Mouse (Mus musculus) lung, postnatal 0 days (tissue): ENCODE data around the gene Ddx6. TPM values are rescaled to one million over a fixed set of nuclear protein-coding genes. Genes with fewer than 3 reads are reported as not detected.

Experiments
- ATAC-seq: fragments of 200-750 bp; cut with Nextera tagmentation; 2 replicates; pipeline ENCODE4 v1.8.0; 2017; ENCODE audit warnings: moderate library complexity
- DNase-seq: peaks from one replicate; pipeline ENCODE4 v3.0.0-alpha.2; 2016; ENCODE audit warnings: low spot score
- H3K27ac ChIP-seq: fragments of 300-500 bp; sonication (generic); 2 replicates; pipeline ENCODE4 v1.5.1; 2014; ENCODE audit warnings: antibody characterized with exemption, mild to moderate bottlenecking, low read length, mixed read lengths
- H3K27me3 ChIP-seq: fragments of 300-500 bp; sonication (generic); replicated peaks from 2 replicates; pipeline ENCODE4 v1.6.1; 2014; ENCODE audit warnings: low read length, mixed read lengths; ENCODE audit not compliant: insufficient read depth
- H3K36me3 ChIP-seq: fragments of 300-500 bp; sonication (generic); 2 replicates; pipeline ENCODE4 v1.6.1; 2014; ENCODE audit warnings: low read length, mixed read lengths; ENCODE audit not compliant: insufficient read depth
- H3K4me1 ChIP-seq: fragments of 300-500 bp; sonication (generic); 2 replicates; pipeline ENCODE4 v1.6.1; 2014; ENCODE audit warnings: antibody characterized with exemption, low read depth, low read length, mixed read lengths; ENCODE audit not compliant: insufficient read depth
- H3K4me2 ChIP-seq: fragments of 300-500 bp; sonication (generic); replicated peaks from 2 replicates; pipeline ENCODE4 v1.6.1; 2014; ENCODE audit warnings: low read depth, mild to moderate bottlenecking, low read length, moderate library complexity, mixed read lengths
- H3K4me3 ChIP-seq: fragments of 300-500 bp; sonication (generic); 2 replicates; pipeline ENCODE4 v1.5.1; 2014; ENCODE audit warnings: low read depth, low read length
- H3K9ac ChIP-seq: fragments of 300-500 bp; sonication (generic); replicated peaks from 2 replicates; pipeline ENCODE4 v1.6.1; 2014; ENCODE audit warnings: low read depth, mild to moderate bottlenecking
- H3K9me3 ChIP-seq: fragments of 300-500 bp; sonication (generic); 2 replicates; pipeline ENCODE4 v1.6.1; 2016; ENCODE audit warnings: low read length, mixed read lengths
- CTCF ChIP-seq: IDR thresholded peaks from 2 replicates; pipeline ENCODE4 v1.5.1; 2016; ENCODE audit warnings: antibody characterized with exemption, mild to moderate bottlenecking
- EP300 ChIP-seq: IDR thresholded peaks from 2 replicates; pipeline ENCODE4 v1.6.1; 2016; ENCODE audit warnings: antibody characterized with exemption, mild to moderate bottlenecking, control low read depth
- WGBS: fragments of 180-500 bp; shearing (Covaris S2); extraction: QIAGEN DNeasy Blood & Tissue Kit; methylation state at CpG from one replicate; pipeline ENCODE4 v1.1.7; 2014; 5-methylcytosine and 5-hydroxymethylcytosine counted together
- polyA plus RNA-seq: library from polyadenylated mRNA; unstranded; fragments of >200 nt; fragmentation: Nextera tagmentation; extraction: Ambion mirVana; gene quantifications from 2 replicates; pipeline ENCODE4 v1.2.1, GENCODE M21; 2015

The Ddx6 gene
- polyA plus RNA-seq, 1 experiment from 2014 or later: 13.9 TPM

DNA sequence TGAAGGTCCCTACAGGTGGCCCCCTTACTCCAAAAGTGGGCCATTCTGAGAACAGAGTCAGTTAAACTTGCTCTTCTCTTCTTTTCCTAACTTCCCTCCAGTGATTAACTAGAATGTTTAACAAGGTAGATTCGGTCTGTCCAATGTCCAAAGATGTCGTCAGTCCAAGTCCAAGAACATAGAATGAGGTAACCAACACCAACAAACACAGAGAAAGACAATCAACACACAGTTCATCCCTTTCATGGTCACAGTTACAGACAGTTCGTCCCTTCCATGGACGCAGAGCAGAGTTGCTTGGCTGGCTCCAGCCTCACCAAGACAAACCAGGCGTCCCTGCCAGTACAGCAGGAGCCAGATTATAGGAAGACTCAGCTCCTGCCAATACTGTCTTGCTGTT lies 66.7 kb downstream of the Ddx6 start:
- H3K4me1 ChIP-seq: no peaks in the 10 kb centered on the region
- TF ChIP-seq EP300: no peak
- no peak for TF ChIP-seq CTCF

DNA sequence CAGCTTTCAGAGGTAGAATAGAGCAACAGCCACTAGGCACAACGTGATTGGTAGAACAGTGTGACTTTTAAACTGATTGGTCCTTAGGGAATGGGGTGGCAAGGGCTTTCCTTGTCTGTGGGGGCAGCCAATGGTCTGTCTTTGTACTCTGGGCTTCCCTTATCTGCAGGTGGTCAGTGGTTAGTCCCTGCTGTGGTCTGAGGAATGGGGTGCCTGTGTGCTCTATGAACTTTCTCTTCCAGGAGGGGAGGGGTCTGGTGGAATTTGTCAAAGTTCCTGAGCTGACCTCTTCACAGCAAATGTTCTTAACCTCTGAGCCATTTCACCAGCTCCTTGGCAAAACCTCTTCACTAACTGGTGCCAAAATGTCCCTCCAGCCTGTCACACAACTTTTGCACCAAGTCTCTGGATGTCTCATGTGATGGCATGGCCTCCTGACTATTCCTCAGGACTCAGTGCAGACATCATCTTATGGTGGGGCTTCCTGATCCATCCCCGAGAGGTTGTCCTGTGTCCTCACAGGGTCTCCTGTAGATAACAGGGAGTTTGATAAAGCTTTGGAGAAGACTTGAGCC lies 67.7 kb downstream of the Ddx6 start:
- DNase-seq: no peak
- H3K4me1 ChIP-seq: no peaks in the 10 kb centered on the region
- no peak for TF ChIP-seq CTCF
- TF ChIP-seq EP300: no peak
- H3K9me3 ChIP-seq: no peaks in the 10 kb centered on the region
- H3K9ac ChIP-seq: no peak overlapping the region
- H3K4me3 ChIP-seq: no peak overlapping the region
- H3K4me2 ChIP-seq: no peak overlapping the region
- ATAC-seq: no peak
- WGBS: 68% methylated on average over 2 of the region's 2 CpGs
- H3K27me3 ChIP-seq: no peaks in the 10 kb centered on the region
- H3K36me3 ChIP-seq: no peaks in the 10 kb centered on the region
- H3K27ac ChIP-seq: no peak overlapping the region

More for the DNA sequence above, 66.7 kb downstream of the Ddx6 start:
- Histone ChIP-seq H3K27me3 (no peaks in the 10 kb centered on the region), H3K36me3 (no peaks in the 10 kb centered on the region), H3K9ac (no peak overlapping the region), H3K27ac (no peak overlapping the region), H3K4me3 (no peak overlapping the region), H3K4me2 (no peak overlapping the region), H3K9me3 (no peaks in the 10 kb centered on the region)
- DNase-seq: no peak
- no peak for ATAC-seq
- WGBS: 83% methylated on average over 5 of the region's 5 CpGs

- H3K9ac ChIP-seq: no peak within 1 kb of the TSS
- DNase-seq (no peak), ATAC-seq (no peak)
- no peak within 1 kb of the TSS for H3K4me2 ChIP-seq
- H3K4me1 ChIP-seq: no peaks in the 10 kb centered on the region
- H3K4me3 ChIP-seq: no peak within 1 kb of the TSS
- no peaks in the 10 kb centered on the region for H3K36me3 ChIP-seq
- no peaks in the 10 kb centered on the region for H3K9me3 ChIP-seq
- 71% methylated on average over 3 of the region's 3 CpGs for WGBS
- H3K27me3 ChIP-seq: no peaks in the 10 kb centered on the region
- no peak for TF ChIP-seq CTCF
- no peak for TF ChIP-seq EP300
- H3K27ac ChIP-seq: no peak within 1 kb of the TSS
Measured at GRCm38 (mm10) chr9:44673005-44673404, 68.3 kb downstream of the Ddx6 start, which contains the start of gene Treh. TSS of gene Treh (plus strand) at chr9:44673233.

DNA sequence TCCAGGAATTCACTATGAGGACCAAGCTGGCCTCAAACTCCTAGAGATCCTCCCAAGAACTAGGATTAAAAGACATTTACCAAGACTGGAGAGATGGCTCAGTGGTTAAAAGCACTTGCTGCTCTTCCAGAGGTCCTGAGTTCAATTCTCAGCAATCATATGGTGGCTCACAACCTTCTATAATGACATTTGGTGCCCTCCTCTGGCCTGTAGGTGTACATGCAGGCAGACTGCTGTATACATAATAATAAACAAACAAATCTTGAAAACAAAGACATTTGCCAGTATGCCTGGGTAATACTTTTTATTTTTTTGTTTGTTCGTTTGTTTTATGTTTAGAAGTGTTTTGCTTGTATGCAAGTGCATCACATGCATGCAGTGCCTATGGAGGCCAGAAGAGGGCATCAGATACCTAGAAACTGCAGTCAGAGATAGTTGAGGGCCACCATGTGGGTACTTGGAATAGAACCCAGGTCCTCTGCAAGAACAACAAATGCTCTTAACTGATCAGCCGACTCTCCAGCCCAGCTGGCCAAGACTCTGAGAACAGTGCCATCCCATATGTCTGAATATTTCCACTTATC lies 73.7 kb downstream of the Ddx6 start:
- H3K36me3 ChIP-seq: no peaks in the 10 kb centered on the region
- H3K27ac ChIP-seq: no peak overlapping the region
- no peaks in the 10 kb centered on the region for H3K27me3 ChIP-seq
- H3K4me3 ChIP-seq: no peak overlapping the region
- ATAC-seq (no peak), DNase-seq (no peak)
- H3K9me3 ChIP-seq: no peaks in the 10 kb centered on the region
- WGBS: 88% methylated on average over 2 of the region's 2 CpGs
- H3K4me1 ChIP-seq: no peaks in the 10 kb centered on the region
- no peak overlapping the region for H3K9ac ChIP-seq
- no peak overlapping the region for H3K4me2 ChIP-seq
- TF ChIP-seq CTCF: peak; percentile 42
- TF ChIP-seq EP300: no peak

- H3K4me2 ChIP-seq: no peak overlapping the region
- no peaks in the 10 kb centered on the region for H3K27me3 ChIP-seq
- 68% methylated on average over 5 of the region's 5 CpGs for WGBS
- no peak overlapping the region for H3K27ac ChIP-seq
- no peak for TF ChIP-seq EP300
- no peak for TF ChIP-seq CTCF
- ATAC-seq (no peak), DNase-seq (no peak)
- H3K4me1 ChIP-seq: no peaks in the 10 kb centered on the region
- no peaks in the 10 kb centered on the region for H3K36me3 ChIP-seq
- no peak overlapping the region for H3K9ac ChIP-seq
- no peaks in the 10 kb centered on the region for H3K9me3 ChIP-seq
- H3K4me3 ChIP-seq: no peak overlapping the region
Measured at GRCm38 (mm10) chr9:44679565-44679964, 74.9 kb downstream of the Ddx6 start.

GRCm38 (mm10) chr9:44683046-44683445 lies 78.4 kb downstream of the Ddx6 start:
- H3K9me3 ChIP-seq: no peaks in the 10 kb centered on the region
- no peak overlapping the region for H3K9ac ChIP-seq
- no peak for DNase-seq
- H3K4me3 ChIP-seq: no peak overlapping the region
- 86% methylated on average over 8 of the region's 8 CpGs for WGBS
- H3K36me3 ChIP-seq: 0 out of 2 replicates have a peak, but pooled peaks cover 9% of the 10 kb centered on the region
- TF ChIP-seq EP300: no peak
- TF ChIP-seq CTCF: no peak
- H3K4me1 ChIP-seq: no peaks in the 10 kb centered on the region
- no peak for ATAC-seq
- no peaks in the 10 kb centered on the region for H3K27me3 ChIP-seq
- H3K4me2 ChIP-seq: no peak overlapping the region
- H3K27ac ChIP-seq: no peak overlapping the region
